Mouse (Mus musculus) embryonic facial prominence, embryonic 12.5 days (tissue): ENCODE data around the gene Srxn1. TPM values are rescaled to one million over a fixed set of nuclear protein-coding genes. Genes with fewer than 3 reads are reported as not detected.
A peak's percentile ranks its signal among the peaks of the same experiment; 100 is the strongest.

Source experiments
- ATAC-seq: fragments of 200-750 bp; cut with Nextera tagmentation; 2 replicates; pipeline ENCODE4 v1.8.0; 2017; ENCODE audit not compliant: insufficient number of reproducible peaks, insufficient read depth, low FRiP score, low TSS enrichment
- H3K27ac ChIP-seq: fragments of 300-500 bp; sonication (generic); 2 replicates; pipeline ENCODE4 v1.5.1; 2016; ENCODE audit warnings: mild to moderate bottlenecking
- H3K27me3 ChIP-seq: fragments of 300-500 bp; sonication (generic); 2 replicates; pipeline ENCODE4 v1.6.1; 2016; ENCODE audit warnings: mild to moderate bottlenecking, moderate library complexity
- H3K36me3 ChIP-seq: fragments of 300-500 bp; sonication (generic); 2 replicates; pipeline ENCODE4 v1.6.1; 2016; ENCODE audit warnings: mild to moderate bottlenecking
- H3K4me1 ChIP-seq: fragments of 300-500 bp; sonication (generic); 2 replicates; pipeline ENCODE4 v1.6.1; 2016
- H3K4me2 ChIP-seq: fragments of 300-500 bp; sonication (generic); replicated peaks from 2 replicates; pipeline ENCODE4 v1.6.1; 2016; ENCODE audit warnings: mild to moderate bottlenecking, moderate library complexity
- H3K4me3 ChIP-seq: fragments of 300-500 bp; sonication (generic); 2 replicates; pipeline ENCODE4 v1.5.1; 2016; ENCODE audit warnings: mild to moderate bottlenecking
- H3K9ac ChIP-seq: fragments of 300-500 bp; sonication (generic); 2 replicates; pipeline ENCODE4 v1.6.1; 2016; ENCODE audit warnings: mild to moderate bottlenecking, moderate library complexity
- H3K9me3 ChIP-seq: fragments of 300-500 bp; sonication (generic); 2 replicates; pipeline ENCODE4 v1.6.1; 2016; ENCODE audit warnings: mild to moderate bottlenecking, moderate library complexity
- WGBS: fragments of 180-500 bp; shearing (Covaris S2); methylation state at CpG from one replicate; pipeline ENCODE4 v1.1.7; 2016; 5-methylcytosine and 5-hydroxymethylcytosine counted together
- polyA plus RNA-seq: library from polyadenylated mRNA; unstranded; fragments of >200 nt; fragmentation: Nextera tagmentation; extraction: Ambion mirVana; gene quantifications from 2 replicates; pipeline ENCODE4 v1.2.1, GENCODE M21; 2016

Srxn1 gene
- polyA plus RNA-seq, 1 experiment from 2014 or later = 13.6 TPM

DNA sequence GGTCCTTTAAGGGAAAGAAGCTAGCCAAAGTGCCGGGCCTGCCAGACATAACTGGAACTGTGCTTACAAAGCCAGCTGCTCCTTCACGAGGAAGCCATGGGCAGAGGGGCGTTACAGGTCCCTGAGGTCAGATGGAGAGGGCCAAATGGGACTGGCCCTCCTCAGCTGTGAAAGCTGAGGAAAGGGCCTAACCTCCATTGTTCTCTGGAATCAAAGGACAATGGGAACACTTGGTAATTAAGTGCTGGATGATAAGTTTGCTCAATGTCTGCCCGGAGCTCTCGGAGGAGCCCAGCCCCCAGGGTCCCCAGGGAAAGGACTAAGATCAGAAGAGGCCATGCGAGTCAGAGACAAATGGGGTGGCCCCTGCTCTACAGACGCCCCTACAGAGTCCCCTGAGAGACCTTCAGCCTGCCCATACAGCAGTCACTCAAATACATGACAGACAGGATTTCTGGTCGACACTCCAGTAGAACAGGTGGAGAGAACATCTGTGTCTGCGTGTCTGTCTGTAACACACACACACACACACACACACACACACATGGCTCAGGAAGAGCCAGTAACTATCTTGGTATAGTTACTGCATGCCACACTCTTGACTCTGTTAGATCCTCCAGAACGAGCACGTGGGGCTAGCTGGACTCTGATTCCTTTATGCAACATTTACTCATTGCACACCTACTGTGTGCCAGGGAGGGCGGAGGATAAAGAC lies 13.8 kb upstream of the Srxn1 start:
- Histone ChIP-seq H3K27me3 (peaks cover 64% of the 10 kb centered on the region), H3K27ac (no peak overlapping the region), H3K9me3 (no peaks in the 10 kb centered on the region), H3K4me1 (peaks cover 14% of the 10 kb centered on the region; the same call in 1 of the 2 replicates), H3K36me3 (no peaks in the 10 kb centered on the region), H3K4me3 (no peak overlapping the region), H3K4me2 (no peak overlapping the region), H3K9ac (no peak overlapping the region)
- WGBS = 34% methylated on average over 12 of the region's 12 CpGs
- ATAC-seq = no peak

GRCm38 (mm10) chr2:152092927-152093326 lies 12.4 kb upstream of the Srxn1 start:
- WGBS = 6% methylated on average over 44 of the region's 45 CpGs
- ATAC-seq = no peak
- H3K4me2 ChIP-seq = peak overlapping the region; percentile 60
- H3K36me3 ChIP-seq = no peaks in the 10 kb centered on the region
- H3K27ac ChIP-seq = no peak overlapping the region
- H3K9me3 ChIP-seq = no peaks in the 10 kb centered on the region
- H3K4me3 ChIP-seq = peak overlapping the region; percentile 47
- 0 out of 2 replicates have a peak overlapping the region, but pooled peaks have one; percentile 48 for H3K9ac ChIP-seq
- H3K4me1 ChIP-seq = peaks cover 14% of the 10 kb centered on the region; the same call in 1 of the 2 replicates
- H3K27me3 ChIP-seq = peaks cover 76% of the 10 kb centered on the region

GRCm38 (mm10) chr2:152093356-152093792 lies 11.9 kb upstream of the Srxn1 start:
- Histone ChIP-seq H3K36me3 (no peaks in the 10 kb centered on the region), H3K9me3 (no peaks in the 10 kb centered on the region), H3K27me3 (peaks cover 77% of the 10 kb centered on the region), H3K4me3 (peak overlapping the region; percentile 47), H3K27ac (no peak overlapping the region), H3K4me1 (peaks cover 14% of the 10 kb centered on the region; the same call in 1 of the 2 replicates), H3K4me2 (peak overlapping the region; percentile 60), H3K9ac (peak overlapping the region; percentile 48)
- no peak for ATAC-seq
- WGBS = 1% methylated on average over 56 of the region's 60 CpGs

DNA sequence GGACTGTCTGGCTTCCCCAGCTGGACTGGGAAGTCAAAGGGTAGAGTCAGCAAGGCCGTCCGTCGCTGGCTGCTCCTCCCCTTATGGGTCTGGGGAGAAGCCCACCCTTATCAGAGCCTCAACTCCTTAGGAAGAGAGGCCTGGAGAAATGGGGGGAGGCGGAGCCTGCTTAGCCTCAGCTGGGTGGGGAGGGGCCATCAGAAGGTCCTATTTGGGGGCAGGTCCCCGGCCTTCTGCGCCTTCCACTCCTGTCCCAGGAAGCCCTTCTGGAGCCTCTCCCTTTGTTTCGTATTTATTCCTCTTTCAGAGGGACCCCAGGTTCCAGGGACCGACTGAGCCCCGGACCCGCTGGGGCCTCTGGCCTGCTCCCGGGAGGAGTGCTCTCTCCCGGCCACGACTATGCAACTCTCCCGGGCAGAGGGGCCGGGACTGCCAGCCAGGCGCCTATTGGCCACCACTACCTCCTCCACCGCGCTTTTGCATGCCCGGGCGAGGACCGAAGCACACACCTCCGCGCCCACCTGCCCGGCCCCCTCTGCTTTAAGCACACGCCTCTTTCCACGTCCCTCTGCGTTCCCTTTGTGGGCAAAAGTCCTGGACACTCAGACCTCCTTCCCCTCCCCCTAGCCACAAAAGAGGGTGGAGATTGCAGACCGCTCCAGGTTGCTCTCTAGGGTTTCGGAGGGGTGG lies 10.3 kb upstream of the Srxn1 start:
- no peak overlapping the region for H3K9ac ChIP-seq
- H3K4me3 ChIP-seq = peak overlapping the region; percentile 15; the same call in 1 of the 2 replicates
- H3K4me2 ChIP-seq = peak overlapping the region; percentile 42
- ATAC-seq = no peak; the same call in 1 of the 2 replicates
- peaks cover 14% of the 10 kb centered on the region; the same call in 1 of the 2 replicates for H3K4me1 ChIP-seq
- peaks cover 82% of the 10 kb centered on the region for H3K27me3 ChIP-seq
- no peaks in the 10 kb centered on the region for H3K36me3 ChIP-seq
- no peak overlapping the region for H3K27ac ChIP-seq
- no peaks in the 10 kb centered on the region for H3K9me3 ChIP-seq
- 3% methylated on average over 29 of the region's 29 CpGs for WGBS

DNA sequence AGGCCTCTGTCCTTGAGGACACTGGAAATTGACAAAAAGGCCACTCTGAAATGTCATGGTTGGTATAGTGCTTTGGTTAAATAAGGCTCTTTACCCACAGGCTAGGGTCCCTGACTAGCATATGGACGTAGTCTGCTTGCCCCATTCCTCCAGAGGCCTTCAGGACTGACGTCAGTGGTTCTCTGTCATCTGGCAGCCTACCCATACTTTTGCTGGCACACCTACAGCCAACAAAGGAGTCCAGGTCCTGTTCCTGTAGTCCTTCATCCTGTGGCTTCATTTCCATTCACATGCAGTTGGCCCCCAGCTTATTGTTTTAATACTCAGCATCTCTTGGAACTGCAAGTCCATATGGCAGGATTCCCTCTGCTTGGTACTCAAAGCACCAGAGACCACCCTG lies 8.4 kb upstream of the Srxn1 start:
- Histone ChIP-seq H3K4me2 (no peak overlapping the region), H3K4me1 (peaks cover 14% of the 10 kb centered on the region; the same call in 1 of the 2 replicates), H3K27me3 (peaks cover 66% of the 10 kb centered on the region), H3K36me3 (no peaks in the 10 kb centered on the region), H3K9me3 (no peaks in the 10 kb centered on the region), H3K9ac (no peak overlapping the region), H3K27ac (no peak overlapping the region), H3K4me3 (no peak overlapping the region)
- whole genome bisulfite sequencing = 70% methylated on average over 2 of the region's 2 CpGs
- no peak for ATAC-seq

DNA sequence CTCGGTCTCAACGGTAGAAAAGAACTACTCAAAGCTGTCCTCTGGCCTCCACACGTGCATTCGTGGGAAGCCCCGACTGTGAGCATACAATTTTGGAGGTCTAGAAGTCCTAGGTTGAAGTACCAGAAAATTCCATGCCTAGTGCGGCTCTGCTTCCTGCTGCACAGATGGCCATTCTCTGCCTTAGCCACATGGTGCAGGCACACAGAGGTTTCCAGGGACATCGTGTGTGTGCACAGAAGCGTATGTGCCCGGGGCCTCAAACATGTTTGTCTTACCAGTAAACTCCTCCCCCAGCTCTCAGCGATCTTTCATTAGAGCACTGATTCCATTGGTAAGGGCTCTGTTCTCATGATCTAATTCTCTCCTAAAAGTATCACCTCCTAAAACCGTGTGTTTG lies 7.4 kb upstream of the Srxn1 start:
- no peak for ATAC-seq
- H3K4me1 ChIP-seq = peaks cover 14% of the 10 kb centered on the region; the same call in 1 of the 2 replicates
- H3K9ac ChIP-seq = no peak overlapping the region
- no peaks in the 10 kb centered on the region for H3K9me3 ChIP-seq
- H3K27me3 ChIP-seq = peaks cover 59% of the 10 kb centered on the region
- H3K4me2 ChIP-seq = no peak overlapping the region
- no peak overlapping the region for H3K27ac ChIP-seq
- 76% methylated on average over 11 of the region's 11 CpGs for WGBS
- no peak overlapping the region for H3K4me3 ChIP-seq
- no peaks in the 10 kb centered on the region for H3K36me3 ChIP-seq

DNA sequence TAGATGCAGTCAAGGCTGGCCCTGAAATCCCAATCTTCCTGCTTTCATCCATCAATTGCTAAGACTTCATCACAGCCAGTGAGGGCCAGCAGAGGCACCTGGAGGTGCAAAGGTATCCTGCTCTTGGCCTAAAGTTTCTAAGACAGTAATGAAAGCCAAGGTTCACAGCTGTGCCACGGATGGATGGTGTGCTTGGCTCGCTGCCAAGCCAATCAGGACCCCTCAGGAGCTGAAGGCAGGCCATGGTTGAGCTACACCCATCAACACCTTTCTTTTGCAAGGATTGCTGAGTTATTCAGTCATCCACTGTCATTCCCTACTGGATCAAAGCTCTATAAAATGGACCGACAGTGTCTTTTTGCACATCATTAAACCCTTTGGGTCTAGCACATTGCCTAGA lies 5.8 kb upstream of the Srxn1 start:
- WGBS = 72% methylated on average over 3 of the region's 3 CpGs
- peaks cover 42% of the 10 kb centered on the region for H3K27me3 ChIP-seq
- H3K4me2 ChIP-seq = no peak overlapping the region
- H3K9me3 ChIP-seq = no peaks in the 10 kb centered on the region
- H3K36me3 ChIP-seq = no peaks in the 10 kb centered on the region
- no peak for ATAC-seq
- no peak overlapping the region for H3K27ac ChIP-seq
- H3K4me3 ChIP-seq = no peak overlapping the region
- no peak overlapping the region for H3K9ac ChIP-seq
- 0 out of 2 replicates have a peak, but pooled peaks cover 7% of the 10 kb centered on the region for H3K4me1 ChIP-seq

DNA sequence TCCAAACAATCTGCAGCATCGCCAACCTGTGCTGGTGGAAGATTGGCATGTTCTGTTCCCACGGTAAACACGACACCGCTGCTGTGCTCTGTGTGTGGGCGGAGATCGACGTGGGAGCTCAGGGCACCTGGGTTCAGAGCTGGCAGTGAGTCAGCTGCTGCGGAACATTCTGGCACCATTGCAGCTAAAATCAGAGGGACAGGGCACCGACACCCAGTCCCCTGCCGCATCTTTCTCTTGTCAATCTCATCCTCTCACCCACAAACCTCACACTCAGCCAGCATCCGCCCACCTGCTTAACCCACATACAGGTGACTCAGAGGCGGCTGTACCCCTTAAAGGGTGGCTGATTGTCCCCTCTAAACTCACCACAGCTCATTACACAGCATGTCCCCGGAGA lies 3.6 kb upstream of the Srxn1 start:
- Histone ChIP-seq H3K4me2 (no peak overlapping the region), H3K4me1 (peaks cover 5% of the 10 kb centered on the region; the same call in 1 of the 2 replicates), H3K27ac (no peak overlapping the region), H3K4me3 (no peak overlapping the region), H3K27me3 (peaks cover 20% of the 10 kb centered on the region), H3K9ac (no peak overlapping the region), H3K36me3 (no peaks in the 10 kb centered on the region), H3K9me3 (no peaks in the 10 kb centered on the region)
- 70% methylated on average over 13 of the region's 13 CpGs for WGBS
- no peak for ATAC-seq

- no peak overlapping the region for H3K4me3 ChIP-seq
- no peak for ATAC-seq
- H3K9me3 ChIP-seq = no peaks in the 10 kb centered on the region
- 61% methylated on average over 6 of the region's 6 CpGs for WGBS
- H3K27me3 ChIP-seq = 0 out of 2 replicates have a peak, but pooled peaks cover 14% of the 10 kb centered on the region
- H3K27ac ChIP-seq = no peak overlapping the region
- no peaks in the 10 kb centered on the region for H3K36me3 ChIP-seq
- H3K4me1 ChIP-seq = peaks cover 5% of the 10 kb centered on the region; the same call in 1 of the 2 replicates
- H3K4me2 ChIP-seq = no peak overlapping the region
- H3K9ac ChIP-seq = no peak overlapping the region
These were observed 2.9 kb upstream of the Srxn1 start for GRCm38 (mm10) chr2:152102369-152102768.

- ATAC-seq = no peak
- WGBS = 21% methylated on average over 17 of the region's 17 CpGs
- H3K27me3 ChIP-seq = 0 out of 2 replicates have a peak, but pooled peaks cover 4% of the 10 kb centered on the region
- H3K4me3 ChIP-seq = peak overlapping the region; percentile 57
- peak overlapping the region; percentile 76 for H3K4me2 ChIP-seq
- no peaks in the 10 kb centered on the region for H3K9me3 ChIP-seq
- peaks cover 5% of the 10 kb centered on the region; the same call in 1 of the 2 replicates for H3K4me1 ChIP-seq
- H3K9ac ChIP-seq = peak overlapping the region; percentile 58
- H3K27ac ChIP-seq = 0 out of 2 replicates have a peak overlapping the region, but pooled peaks have one; percentile 47
- no peaks in the 10 kb centered on the region for H3K36me3 ChIP-seq
These were observed 502 bp upstream of the Srxn1 start for GRCm38 (mm10) chr2:152104711-152105317.

DNA sequence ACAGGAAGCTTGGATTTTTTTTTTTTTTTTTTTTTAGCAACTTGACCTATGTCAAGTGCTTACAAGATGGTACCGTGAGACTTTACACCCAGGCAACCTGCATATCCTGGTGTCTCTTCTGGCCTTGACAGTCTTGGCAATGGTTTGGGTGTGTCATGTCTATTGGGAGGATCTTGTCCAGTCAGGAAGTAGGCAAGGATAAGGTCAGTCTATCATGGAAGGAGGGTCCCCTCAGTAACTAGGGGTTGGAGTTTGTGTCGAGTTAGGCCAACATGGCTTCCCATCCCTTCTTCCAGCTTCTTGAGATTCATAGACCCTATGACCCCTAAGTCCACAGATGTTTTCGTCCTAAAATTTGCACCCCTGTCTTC lies 894 bp downstream of the Srxn1 start:
- Histone ChIP-seq H3K4me3 (peak overlapping the region; percentile 57), H3K9me3 (no peaks in the 10 kb centered on the region), H3K27ac (no peak overlapping the region), H3K4me2 (peak overlapping the region; percentile 76), H3K27me3 (0 out of 2 replicates have a peak, but pooled peaks cover 4% of the 10 kb centered on the region), H3K4me1 (peaks cover 5% of the 10 kb centered on the region; the same call in 1 of the 2 replicates), H3K9ac (no peak overlapping the region), H3K36me3 (no peaks in the 10 kb centered on the region)
- 86% methylated on average over 3 of the region's 3 CpGs for WGBS
- no peak for ATAC-seq
